Mouse (Mus musculus): Measurements from ENCODE around the gene Tnnc2. TPM values are rescaled to one million over a fixed set of nuclear protein-coding genes. Genes with fewer than 3 reads are reported as not detected.

Tnnc2 gene
- polyA plus RNA-seq, 1 experiment = 0.89 TPM

DNA sequence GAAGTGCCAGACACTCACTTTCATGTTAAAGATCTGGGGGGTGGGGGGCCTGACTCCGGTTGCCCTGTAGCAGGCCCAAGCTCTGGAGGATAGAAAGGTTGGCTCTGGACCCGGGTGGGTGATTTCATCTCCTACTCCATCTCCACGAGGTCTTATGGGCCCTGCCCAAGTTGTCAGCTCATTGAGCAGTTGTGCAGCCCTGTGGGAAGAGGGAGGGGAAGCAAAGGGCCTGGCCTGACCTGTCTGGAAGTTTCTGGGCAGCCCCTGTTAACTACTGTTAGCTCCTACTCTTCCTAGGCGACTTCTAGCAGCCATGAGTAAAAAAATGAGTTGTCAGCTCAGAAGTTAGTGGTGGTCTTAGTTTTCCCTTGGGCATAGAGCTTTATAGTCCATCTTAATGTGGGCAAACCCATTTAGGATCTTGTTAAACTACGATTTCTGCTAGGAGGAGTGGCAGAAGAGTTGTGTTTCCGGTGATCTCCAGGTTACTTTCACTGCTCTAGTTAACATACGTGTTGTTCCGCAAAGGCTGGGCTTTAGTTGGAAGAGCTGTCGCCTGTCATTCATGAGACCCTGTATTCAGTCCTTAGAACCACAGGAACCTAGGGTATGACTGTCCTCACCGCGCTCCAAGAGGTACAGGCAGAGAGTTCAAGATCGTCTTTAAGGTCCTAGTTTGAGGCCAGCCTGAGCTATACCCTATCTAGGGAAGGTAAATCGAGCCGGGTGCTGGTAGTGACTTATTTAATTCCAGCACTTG, 6.4 kb downstream of the Tnnc2 start:
- Histone ChIP-seq H3K4me3 (ENCODE audit: control insufficient read depth, low read depth, low read length) (no peak overlapping the region), H3K27ac (ENCODE audit: control insufficient read depth, insufficient read depth, low read depth, low read length) (no peak overlapping the region), H3K36me3 (ENCODE audit: control insufficient read depth, insufficient read depth, low read length) (peaks cover 3% of the 10 kb centered on the region), H3K4me1 (ENCODE audit: control insufficient read depth, insufficient read depth, low read length) (peaks cover 15% of the 10 kb centered on the region), H3K27me3 (ENCODE audit: control insufficient read depth, insufficient read depth, low read length) (no peaks in the 10 kb centered on the region)
- no peak for TF ChIP-seq CTCF (IDR thresholded peaks at IDR 0.05; ENCODE audit: control insufficient read depth, insufficient read depth, insufficient replicate concordance, low read depth, low read length)
- TF ChIP-seq POLR2A (IDR thresholded peaks at IDR 0.05; ENCODE audit: control insufficient read depth, low read depth, low read length) = no peak

DNA sequence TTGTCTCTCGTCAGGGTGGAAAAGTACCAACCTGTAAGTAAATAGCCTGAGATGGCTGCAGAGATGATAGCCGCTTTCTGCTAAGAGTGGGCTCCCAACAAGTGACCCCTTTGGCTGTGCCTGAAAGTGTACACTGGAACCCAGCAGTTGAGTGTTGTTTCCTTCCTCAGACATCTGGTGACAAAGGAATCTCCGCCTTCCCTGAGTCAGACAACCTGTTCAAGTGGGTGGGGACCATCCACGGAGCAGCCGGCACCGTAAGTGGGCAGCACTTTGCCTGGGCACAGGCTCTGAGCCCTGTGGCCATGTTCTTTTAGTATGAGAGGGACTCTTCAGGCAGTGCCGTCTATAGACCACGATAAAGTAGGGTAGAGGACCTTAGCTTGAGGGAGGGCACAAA, 8.6 kb downstream of the Tnnc2 start:
- Histone ChIP-seq H3K4me1 (ENCODE audit: control insufficient read depth, insufficient read depth, low read length) (peaks cover 10% of the 10 kb centered on the region), H3K27me3 (ENCODE audit: control insufficient read depth, insufficient read depth, low read length) (no peaks in the 10 kb centered on the region), H3K36me3 (ENCODE audit: control insufficient read depth, insufficient read depth, low read length) (peaks cover 9% of the 10 kb centered on the region), H3K27ac (ENCODE audit: control insufficient read depth, insufficient read depth, low read depth, low read length) (no peak overlapping the region), H3K4me3 (ENCODE audit: control insufficient read depth, low read depth, low read length) (peak overlapping the region; percentile 92)
- TF ChIP-seq POLR2A (IDR thresholded peaks at IDR 0.05; ENCODE audit: control insufficient read depth, low read depth, low read length) = no peak
- TF ChIP-seq CTCF (IDR thresholded peaks at IDR 0.05; ENCODE audit: control insufficient read depth, insufficient read depth, insufficient replicate concordance, low read depth, low read length) = no peak

DNA sequence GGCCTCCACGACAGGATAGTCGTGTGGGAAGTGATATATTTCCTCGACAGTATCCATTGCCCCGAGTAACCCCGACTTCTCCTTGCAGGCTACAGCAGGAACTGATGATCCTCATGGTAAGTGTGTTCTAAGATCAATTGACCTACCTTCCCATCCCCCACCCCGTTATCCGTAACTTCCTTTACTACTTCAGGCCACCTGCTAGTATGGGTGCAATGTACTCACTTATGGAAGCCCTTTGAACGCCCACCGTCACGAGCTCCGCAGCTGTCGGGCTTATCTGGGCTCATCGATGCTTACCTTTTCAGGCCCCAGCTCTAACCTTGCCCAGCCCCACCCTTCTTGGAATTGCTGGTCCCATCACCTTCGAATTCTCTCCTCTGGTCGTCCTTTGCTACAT, 9.5 kb downstream of the Tnnc2 start:
- H3K4me3 ChIP-seq (ENCODE audit: control insufficient read depth, low read depth, low read length) = peak overlapping the region; percentile 92
- peak overlapping the region; percentile 74; the same call in 1 of the 2 replicates for H3K27ac ChIP-seq (ENCODE audit: control insufficient read depth, insufficient read depth, low read depth, low read length)
- no peaks in the 10 kb centered on the region for H3K27me3 ChIP-seq (ENCODE audit: control insufficient read depth, insufficient read depth, low read length)
- no peak for TF ChIP-seq CTCF (IDR thresholded peaks at IDR 0.05; ENCODE audit: control insufficient read depth, insufficient read depth, insufficient replicate concordance, low read depth, low read length)
- no peak for TF ChIP-seq POLR2A (IDR thresholded peaks at IDR 0.05; ENCODE audit: control insufficient read depth, low read depth, low read length)
- H3K36me3 ChIP-seq (ENCODE audit: control insufficient read depth, insufficient read depth, low read length) = peaks cover 9% of the 10 kb centered on the region
- peaks cover 10% of the 10 kb centered on the region for H3K4me1 ChIP-seq (ENCODE audit: control insufficient read depth, insufficient read depth, low read length)

GRCm38 (mm10) chr2:164769258-164770037, 10.3 kb downstream of the Tnnc2 start, which contains the start of gene Ube2c:
TSS of gene Ube2c (plus strand) at chr2:164769898.
- Histone ChIP-seq H3K36me3 (ENCODE audit: control insufficient read depth, insufficient read depth, low read length) (peaks cover 9% of the 10 kb centered on the region), H3K4me1 (ENCODE audit: control insufficient read depth, insufficient read depth, low read length) (peaks cover 10% of the 10 kb centered on the region), H3K27me3 (ENCODE audit: control insufficient read depth, insufficient read depth, low read length) (no peaks in the 10 kb centered on the region), H3K4me3 (ENCODE audit: control insufficient read depth, low read depth, low read length) (peak within 1 kb of the TSS; percentile 92), H3K27ac (ENCODE audit: control insufficient read depth, insufficient read depth, low read depth, low read length) (peak within 1 kb of the TSS; percentile 74)
- TF ChIP-seq POLR2A (IDR thresholded peaks at IDR 0.05; ENCODE audit: control insufficient read depth, low read depth, low read length) (peak; percentile 68; the same call in 1 of the 2 replicates), CTCF (IDR thresholded peaks at IDR 0.05; ENCODE audit: control insufficient read depth, insufficient read depth, insufficient replicate concordance, low read depth, low read length) (no peak)

GRCm38 (mm10) chr2:164767812-164768540, 11.8 kb downstream of the Tnnc2 start:
- TF ChIP-seq CTCF (IDR thresholded peaks at IDR 0.05; ENCODE audit: control insufficient read depth, insufficient read depth, insufficient replicate concordance, low read depth, low read length) (no peak), POLR2A (IDR thresholded peaks at IDR 0.05; ENCODE audit: control insufficient read depth, low read depth, low read length) (no peak)
- Histone ChIP-seq H3K27ac (ENCODE audit: control insufficient read depth, insufficient read depth, low read depth, low read length) (no peak overlapping the region), H3K27me3 (ENCODE audit: control insufficient read depth, insufficient read depth, low read length) (no peaks in the 10 kb centered on the region), H3K4me1 (ENCODE audit: control insufficient read depth, insufficient read depth, low read length) (peaks cover 10% of the 10 kb centered on the region), H3K4me3 (ENCODE audit: control insufficient read depth, low read depth, low read length) (no peak overlapping the region), H3K36me3 (ENCODE audit: control insufficient read depth, insufficient read depth, low read length) (peaks cover 9% of the 10 kb centered on the region)

- peaks cover 10% of the 10 kb centered on the region for H3K4me1 ChIP-seq (ENCODE audit: control insufficient read depth, insufficient read depth, low read length)
- no peak overlapping the region for H3K27ac ChIP-seq (ENCODE audit: control insufficient read depth, insufficient read depth, low read depth, low read length)
- no peak for TF ChIP-seq CTCF (IDR thresholded peaks at IDR 0.05; ENCODE audit: control insufficient read depth, insufficient read depth, insufficient replicate concordance, low read depth, low read length)
- no peak for TF ChIP-seq POLR2A (IDR thresholded peaks at IDR 0.05; ENCODE audit: control insufficient read depth, low read depth, low read length)
- H3K4me3 ChIP-seq (ENCODE audit: control insufficient read depth, low read depth, low read length) = no peak overlapping the region
- peaks cover 6% of the 10 kb centered on the region for H3K36me3 ChIP-seq (ENCODE audit: control insufficient read depth, insufficient read depth, low read length)
- no peaks in the 10 kb centered on the region for H3K27me3 ChIP-seq (ENCODE audit: control insufficient read depth, insufficient read depth, low read length)
Observed at GRCm38 (mm10) chr2:164765841-164766240, 13.9 kb downstream of the Tnnc2 start.

- TF ChIP-seq CTCF (IDR thresholded peaks at IDR 0.05; ENCODE audit: control insufficient read depth, insufficient read depth, insufficient replicate concordance, low read depth, low read length) (no peak), POLR2A (IDR thresholded peaks at IDR 0.05; ENCODE audit: control insufficient read depth, low read depth, low read length) (no peak)
- Histone ChIP-seq H3K4me3 (ENCODE audit: control insufficient read depth, low read depth, low read length) (no peak overlapping the region), H3K27me3 (ENCODE audit: control insufficient read depth, insufficient read depth, low read length) (no peaks in the 10 kb centered on the region), H3K4me1 (ENCODE audit: control insufficient read depth, insufficient read depth, low read length) (no peaks in the 10 kb centered on the region), H3K27ac (ENCODE audit: control insufficient read depth, insufficient read depth, low read depth, low read length) (no peak overlapping the region), H3K36me3 (ENCODE audit: control insufficient read depth, insufficient read depth, low read length) (peaks cover 1% of the 10 kb centered on the region)
Observed at GRCm38 (mm10) chr2:164762593-164762992, 17.2 kb downstream of the Tnnc2 start.

Data from testis, adult 2 months (tissue).